Mouse (Mus musculus): ENCODE measurements around the gene Shisa8. TPM values are rescaled to one million over a fixed set of nuclear protein-coding genes. Genes with fewer than 3 reads are reported as not detected.

Shisa8 gene
- polyA plus RNA-seq, 1 experiment from 2014 or later, result 0.19 TPM

GRCm38 (mm10) chr15:82211911-82212751 is 484 bp downstream of the Shisa8 start:
- Histone ChIP-seq H3K4me2 (peak overlapping the region; percentile 84), H3K9me3 (replicated peaks) (no peaks in the 10 kb centered on the region), H3K4me3 (peak overlapping the region; percentile 42), H3K27ac (ENCODE audit: poor library complexity, severe bottlenecking) (no peak overlapping the region), H3K9ac (peak overlapping the region; percentile 42; the same call in 1 of the 2 replicates), H3K36me3 (no peaks in the 10 kb centered on the region), H3K4me1 (replicated peaks) (peaks cover 47% of the 10 kb centered on the region), H3K27me3 (replicated peaks) (peaks cover 99% of the 10 kb centered on the region)
- ATAC-seq (ENCODE audit: insufficient number of reproducible peaks, low FRiP score), result no peak
- 1% methylated on average over 104 of the region's 112 CpGs for WGBS

DNA sequence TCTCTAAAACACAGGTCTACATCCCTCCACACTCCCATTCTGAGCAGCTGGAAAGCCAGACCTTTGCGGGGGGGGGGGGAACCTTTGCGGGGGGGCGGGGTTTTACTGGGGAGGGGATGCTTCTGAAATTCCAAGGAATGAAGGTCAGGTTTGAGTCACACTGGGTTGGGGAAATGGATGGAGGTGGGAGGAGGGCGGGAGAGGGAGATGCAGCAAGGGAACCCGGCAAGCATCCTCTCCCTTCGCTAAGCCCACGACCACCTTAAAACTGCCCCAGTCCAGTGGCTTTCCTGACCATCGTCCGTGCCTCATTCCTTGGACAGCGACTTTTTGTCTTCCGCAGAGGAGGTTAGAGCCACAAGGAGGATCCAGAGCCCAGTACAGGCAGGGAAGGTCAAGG is 1.3 kb downstream of the Shisa8 start:
- Histone ChIP-seq H3K9ac (no peak overlapping the region), H3K36me3 (no peaks in the 10 kb centered on the region), H3K4me1 (replicated peaks) (peaks cover 47% of the 10 kb centered on the region), H3K27me3 (replicated peaks) (peaks cover 99% of the 10 kb centered on the region), H3K9me3 (replicated peaks) (no peaks in the 10 kb centered on the region), H3K4me3 (peak overlapping the region; percentile 42), H3K4me2 (peak overlapping the region; percentile 84), H3K27ac (ENCODE audit: poor library complexity, severe bottlenecking) (no peak overlapping the region)
- 4% methylated on average over 11 of the region's 11 CpGs for WGBS
- ATAC-seq (ENCODE audit: insufficient number of reproducible peaks, low FRiP score), result no peak

DNA sequence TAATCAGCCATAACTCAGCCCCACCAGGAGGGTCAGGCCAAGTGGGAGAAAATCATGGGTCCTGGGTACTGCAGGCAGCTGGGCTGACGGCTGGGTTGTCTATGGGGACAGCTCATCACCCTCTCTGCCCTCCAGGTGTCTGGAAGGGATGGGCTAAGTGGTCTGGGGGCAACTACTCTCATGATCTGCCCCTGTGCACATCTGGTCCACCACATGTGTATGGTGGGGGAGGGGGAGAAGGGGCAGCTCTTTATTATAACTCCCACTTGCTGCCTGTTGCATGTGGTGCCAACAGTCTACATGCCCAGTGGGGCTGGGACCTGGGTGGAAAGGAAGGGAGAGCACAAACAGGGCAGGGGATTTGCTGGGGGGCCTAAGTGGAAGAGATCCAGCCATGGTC is 1.8 kb downstream of the Shisa8 start:
- no peak for ATAC-seq (ENCODE audit: insufficient number of reproducible peaks, low FRiP score)
- Histone ChIP-seq H3K4me3 (no peak overlapping the region), H3K27ac (ENCODE audit: poor library complexity, severe bottlenecking) (no peak overlapping the region), H3K4me1 (replicated peaks) (peaks cover 47% of the 10 kb centered on the region), H3K36me3 (peaks cover 3% of the 10 kb centered on the region), H3K4me2 (no peak overlapping the region), H3K9ac (no peak overlapping the region), H3K27me3 (replicated peaks) (peaks cover 99% of the 10 kb centered on the region), H3K9me3 (replicated peaks) (no peaks in the 10 kb centered on the region)
- WGBS, result 55% methylated on average over 1 of the region's 1 CpGs

DNA sequence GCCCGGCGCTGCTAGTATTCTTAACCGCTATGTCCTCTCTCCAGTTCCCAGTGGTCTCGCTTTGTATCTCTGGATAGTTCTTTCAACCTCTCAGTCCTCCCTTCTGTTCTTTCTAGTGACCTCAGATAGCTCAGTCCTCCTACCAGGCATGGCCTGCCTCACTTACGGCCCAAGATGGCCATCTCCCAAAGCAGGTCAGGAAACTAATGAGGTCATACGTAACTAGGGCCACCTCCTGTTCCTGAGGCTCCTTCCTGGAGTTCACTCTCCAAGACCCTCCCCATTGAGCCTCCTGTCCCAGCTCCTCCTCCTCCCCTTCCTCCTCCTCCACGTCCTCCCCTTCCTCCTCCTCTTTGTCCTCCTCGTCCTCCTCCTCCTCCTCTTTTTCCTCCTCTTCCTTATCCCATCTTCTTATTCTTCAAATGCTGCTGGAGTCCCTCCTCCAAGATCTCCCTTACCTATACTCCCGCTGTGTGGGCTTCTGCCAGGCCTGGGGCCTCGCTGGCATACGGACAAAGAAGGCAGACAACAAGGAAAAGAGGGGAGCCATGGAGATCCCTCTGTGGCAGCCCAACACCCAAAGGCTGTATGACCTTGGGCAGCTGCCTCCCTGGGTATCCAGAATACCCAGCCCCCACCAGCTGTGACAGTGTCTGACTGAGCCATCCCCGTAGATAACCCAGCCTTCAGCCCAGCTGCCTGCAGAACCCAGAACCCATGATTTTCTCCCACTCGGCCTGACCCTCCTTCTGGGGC is 3.1 kb downstream of the Shisa8 start:
- Histone ChIP-seq H3K27ac (ENCODE audit: poor library complexity, severe bottlenecking) (no peak overlapping the region), H3K9me3 (replicated peaks) (no peaks in the 10 kb centered on the region), H3K4me2 (no peak overlapping the region), H3K27me3 (replicated peaks) (peaks cover 99% of the 10 kb centered on the region), H3K36me3 (peaks cover 15% of the 10 kb centered on the region), H3K4me1 (replicated peaks) (peaks cover 42% of the 10 kb centered on the region), H3K4me3 (no peak overlapping the region), H3K9ac (no peak overlapping the region)
- 76% methylated on average over 13 of the region's 13 CpGs for WGBS
- ATAC-seq (ENCODE audit: insufficient number of reproducible peaks, low FRiP score), result no peak

DNA sequence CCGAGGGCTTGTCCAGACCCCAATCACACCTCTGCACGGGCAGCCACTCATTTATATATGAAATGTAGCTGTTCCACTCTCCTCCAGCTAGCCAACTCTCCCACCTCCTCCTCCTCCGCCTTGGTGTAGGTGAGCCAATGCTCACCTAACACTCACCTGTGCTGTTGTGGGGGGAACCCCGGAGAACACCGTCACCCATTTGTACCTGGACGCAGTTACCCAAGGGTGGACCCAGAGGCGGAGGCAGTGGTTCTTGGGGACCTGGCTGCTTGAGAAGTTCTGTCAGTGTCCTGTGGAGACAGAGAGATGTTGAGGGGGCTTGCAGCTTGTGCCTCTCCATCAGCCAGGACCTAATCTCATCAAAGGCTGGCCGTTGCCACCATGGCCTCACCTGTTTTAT is 4.3 kb downstream of the Shisa8 start:
- no peaks in the 10 kb centered on the region for H3K9me3 ChIP-seq (replicated peaks)
- no peak overlapping the region for H3K4me3 ChIP-seq
- peaks cover 99% of the 10 kb centered on the region for H3K27me3 ChIP-seq (replicated peaks)
- H3K4me2 ChIP-seq, result no peak overlapping the region
- peaks cover 27% of the 10 kb centered on the region for H3K36me3 ChIP-seq
- no peak for ATAC-seq (ENCODE audit: insufficient number of reproducible peaks, low FRiP score)
- H3K9ac ChIP-seq, result no peak overlapping the region
- H3K4me1 ChIP-seq (replicated peaks), result peaks cover 41% of the 10 kb centered on the region
- 80% methylated on average over 8 of the region's 8 CpGs for WGBS
- no peak overlapping the region for H3K27ac ChIP-seq (ENCODE audit: poor library complexity, severe bottlenecking)

DNA sequence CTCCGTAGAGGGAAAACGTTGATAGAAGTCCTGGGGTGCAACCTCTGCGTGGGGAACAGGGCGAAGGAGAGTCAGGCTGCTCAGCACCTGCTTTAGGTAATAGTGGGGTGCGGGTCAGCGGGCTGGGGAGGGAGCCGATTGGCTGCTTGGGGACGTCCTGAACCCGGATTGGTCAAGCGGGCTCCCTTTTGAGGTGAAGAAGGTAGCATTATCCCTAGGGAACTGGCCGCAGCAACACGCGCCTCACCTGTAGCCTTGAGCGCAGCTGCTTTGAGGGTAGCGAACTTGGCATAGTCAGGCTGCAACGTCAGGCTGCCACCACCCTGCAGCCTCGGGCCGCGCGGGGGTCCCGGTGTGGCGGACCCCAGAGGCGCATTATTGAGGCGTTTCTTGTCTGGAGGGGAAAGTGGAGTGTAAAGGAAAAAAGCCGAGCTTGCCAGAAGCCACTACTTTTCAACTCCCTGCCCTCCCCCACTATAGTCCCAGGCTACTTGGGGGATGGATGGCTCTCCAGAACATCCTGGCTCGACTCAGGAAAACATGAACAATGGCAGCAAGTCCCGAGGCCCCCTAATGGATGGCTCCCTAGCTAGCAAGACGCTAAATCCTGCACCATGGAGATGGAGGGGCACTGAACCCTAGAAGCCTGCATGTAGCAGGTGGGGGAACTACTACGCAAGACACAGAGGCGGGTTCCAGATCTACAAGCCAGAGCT is 5.0 kb downstream of the Shisa8 start:
- H3K9ac ChIP-seq, result no peak overlapping the region

DNA sequence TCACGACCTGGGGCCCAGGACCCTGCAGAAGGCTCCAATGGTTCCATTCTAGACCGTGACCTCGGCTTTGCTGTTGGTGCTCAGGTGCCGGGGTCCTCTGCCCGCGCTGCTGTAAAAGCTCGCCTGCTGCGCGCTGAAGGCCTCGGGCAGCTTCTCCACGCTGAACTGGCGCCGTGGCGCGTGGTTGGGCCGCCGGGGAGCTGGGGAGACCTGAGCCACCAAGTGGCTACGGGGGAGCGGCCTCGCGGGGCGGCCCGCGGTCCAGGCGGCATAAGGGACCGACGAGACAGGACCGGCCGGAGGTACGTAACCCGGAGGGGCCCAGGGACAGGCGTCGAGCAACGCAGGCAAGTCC is 5.5 kb downstream of the Shisa8 start:
- no peak for ATAC-seq (ENCODE audit: insufficient number of reproducible peaks, low FRiP score)
- H3K27ac ChIP-seq (ENCODE audit: poor library complexity, severe bottlenecking), result no peak overlapping the region
- H3K27me3 ChIP-seq (replicated peaks), result peaks cover 90% of the 10 kb centered on the region
- H3K36me3 ChIP-seq, result peaks cover 39% of the 10 kb centered on the region
- H3K4me1 ChIP-seq (replicated peaks), result peaks cover 29% of the 10 kb centered on the region
- no peaks in the 10 kb centered on the region for H3K9me3 ChIP-seq (replicated peaks)
- 11% methylated on average over 34 of the region's 34 CpGs for WGBS
- H3K4me3 ChIP-seq, result peak overlapping the region; percentile 27; the same call in 1 of the 2 replicates
- H3K9ac ChIP-seq, result no peak overlapping the region
- peak overlapping the region; percentile 41 for H3K4me2 ChIP-seq

More for the DNA sequence above, 5.0 kb downstream of the Shisa8 start:
- Histone ChIP-seq H3K27me3 (replicated peaks) (peaks cover 95% of the 10 kb centered on the region), H3K9me3 (replicated peaks) (no peaks in the 10 kb centered on the region), H3K4me2 (peak overlapping the region; percentile 41), H3K4me1 (replicated peaks) (peaks cover 35% of the 10 kb centered on the region), H3K27ac (ENCODE audit: poor library complexity, severe bottlenecking) (no peak overlapping the region), H3K4me3 (peak overlapping the region; percentile 27; the same call in 1 of the 2 replicates), H3K36me3 (peaks cover 33% of the 10 kb centered on the region)
- no peak for ATAC-seq (ENCODE audit: insufficient number of reproducible peaks, low FRiP score)
- WGBS, result 17% methylated on average over 30 of the region's 30 CpGs

GRCm38 (mm10) chr15:82206365-82207104 is 6.1 kb downstream of the Shisa8 start:
- peak overlapping the region; percentile 41; the same call in 1 of the 2 replicates for H3K4me2 ChIP-seq
- no peak overlapping the region for H3K9ac ChIP-seq
- H3K4me1 ChIP-seq (replicated peaks), result peaks cover 24% of the 10 kb centered on the region
- no peak overlapping the region for H3K4me3 ChIP-seq
- H3K36me3 ChIP-seq, result peaks cover 45% of the 10 kb centered on the region
- 57% methylated on average over 9 of the region's 9 CpGs for WGBS
- no peak overlapping the region for H3K27ac ChIP-seq (ENCODE audit: poor library complexity, severe bottlenecking)
- no peaks in the 10 kb centered on the region for H3K9me3 ChIP-seq (replicated peaks)
- peak; percentile 50 for ATAC-seq (ENCODE audit: insufficient number of reproducible peaks, low FRiP score)
- H3K27me3 ChIP-seq (replicated peaks), result peaks cover 84% of the 10 kb centered on the region

GRCm38 (mm10) chr15:82204680-82205371 is 7.8 kb downstream of the Shisa8 start:
- ATAC-seq (ENCODE audit: insufficient number of reproducible peaks, low FRiP score), result no peak

More at GRCm38 (mm10) chr15:82204680-82205371, 7.8 kb downstream of the Shisa8 start:
- peaks cover 20% of the 10 kb centered on the region for H3K4me1 ChIP-seq (replicated peaks)
- H3K4me2 ChIP-seq, result no peak overlapping the region
- no peaks in the 10 kb centered on the region for H3K9me3 ChIP-seq (replicated peaks)
- WGBS, result 75% methylated on average over 10 of the region's 10 CpGs
- no peak overlapping the region for H3K27ac ChIP-seq (ENCODE audit: poor library complexity, severe bottlenecking)
- H3K27me3 ChIP-seq (replicated peaks), result peaks cover 67% of the 10 kb centered on the region
- no peak overlapping the region for H3K4me3 ChIP-seq
- peaks cover 60% of the 10 kb centered on the region for H3K36me3 ChIP-seq
- no peak overlapping the region for H3K9ac ChIP-seq

Measured in heart, embryonic 12.5 days (tissue).